Mouse (Mus musculus): Measurements from ENCODE around the gene Bcan. TPM values are rescaled to one million over a fixed set of nuclear protein-coding genes. Genes with fewer than 3 reads are reported as not detected.

The Bcan gene
- polyA plus RNA-seq (2016; fragmentation: Nextera tagmentation; extraction: Ambion mirVana), result 1.7 and 3.6 TPM in 2 replicates

DNA sequence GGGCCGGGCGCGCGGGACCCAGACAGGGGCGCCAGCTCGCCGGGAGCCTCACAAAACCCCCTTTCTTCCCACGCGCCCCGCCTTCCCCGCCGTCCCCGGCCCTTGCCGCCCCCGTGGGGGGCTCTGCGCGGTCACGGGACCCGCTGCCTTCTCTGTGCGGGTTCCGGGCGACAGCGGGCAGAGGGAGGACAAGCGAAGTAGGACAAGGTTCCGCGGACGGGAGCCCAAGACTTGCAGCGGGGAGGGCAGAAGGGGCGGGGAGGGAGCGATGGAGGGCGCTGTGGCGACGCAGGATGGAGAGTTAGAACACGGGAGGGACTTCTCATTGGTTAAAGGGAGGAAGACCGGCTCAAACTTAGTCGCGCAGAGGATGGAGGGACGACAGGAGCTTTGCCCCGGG lies at the start of gene Bcan:
TSS of gene Bcan (minus strand) at position 50 of the 400 bp plus-strand sequence.
- H3K4me3 ChIP-seq (replicated peaks), result peak within 1 kb of the TSS; percentile 48
- H3K27me3 ChIP-seq, result peaks cover 92% of the 10 kb centered on the region
- peaks cover 46% of the 10 kb centered on the region for H3K4me1 ChIP-seq
- no peaks in the 10 kb centered on the region for H3K9me3 ChIP-seq
- H3K36me3 ChIP-seq (replicated peaks), result no peaks in the 10 kb centered on the region
- peak within 1 kb of the TSS; percentile 59 for H3K9ac ChIP-seq
- ATAC-seq (ENCODE audit: low FRiP score), result peak; percentile 6; the same call in 1 of the 2 replicates
- H3K4me2 ChIP-seq, result peak within 1 kb of the TSS; percentile 84
- under 1% methylated on average over 39 of the region's 39 CpGs for WGBS
- no peak within 1 kb of the TSS for H3K27ac ChIP-seq

GRCm38 (mm10) chr3:88049532-88049931 lies 49.5 kb upstream of the Bcan start:
- ATAC-seq (ENCODE audit: low FRiP score), result no peak
- no peak overlapping the region for H3K4me2 ChIP-seq
- H3K27me3 ChIP-seq, result no peaks in the 10 kb centered on the region
- no peak overlapping the region for H3K4me3 ChIP-seq (replicated peaks)
- H3K9me3 ChIP-seq, result no peaks in the 10 kb centered on the region
- H3K4me1 ChIP-seq, result no peaks in the 10 kb centered on the region
- H3K27ac ChIP-seq, result no peak overlapping the region
- H3K36me3 ChIP-seq (replicated peaks), result peaks cover 47% of the 10 kb centered on the region
- H3K9ac ChIP-seq, result no peak overlapping the region
- 91% methylated on average over 3 of the region's 3 CpGs for WGBS

- Histone ChIP-seq H3K9ac (peak within 1 kb of the TSS; percentile 58), H3K36me3 (replicated peaks) (peaks cover 4% of the 10 kb centered on the region; the same call in 1 of the 2 replicates), H3K9me3 (no peaks in the 10 kb centered on the region), H3K4me2 (peak within 1 kb of the TSS; percentile 77), H3K27ac (peak within 1 kb of the TSS; percentile 25; the same call in 1 of the 2 replicates), H3K4me1 (peaks cover 11% of the 10 kb centered on the region), H3K27me3 (peaks cover 21% of the 10 kb centered on the region), H3K4me3 (replicated peaks) (peak within 1 kb of the TSS; percentile 81)
- peak; percentile 91 for ATAC-seq (ENCODE audit: low FRiP score)
- 10% methylated on average over 36 of the region's 36 CpGs for WGBS
Measured at GRCm38 (mm10) chr3:88042661-88043421, 42.8 kb upstream of the Bcan start, which contains the start of gene Gpatch4. Gene Gpatch4 (plus strand): TSS chr3:88043108.

DNA sequence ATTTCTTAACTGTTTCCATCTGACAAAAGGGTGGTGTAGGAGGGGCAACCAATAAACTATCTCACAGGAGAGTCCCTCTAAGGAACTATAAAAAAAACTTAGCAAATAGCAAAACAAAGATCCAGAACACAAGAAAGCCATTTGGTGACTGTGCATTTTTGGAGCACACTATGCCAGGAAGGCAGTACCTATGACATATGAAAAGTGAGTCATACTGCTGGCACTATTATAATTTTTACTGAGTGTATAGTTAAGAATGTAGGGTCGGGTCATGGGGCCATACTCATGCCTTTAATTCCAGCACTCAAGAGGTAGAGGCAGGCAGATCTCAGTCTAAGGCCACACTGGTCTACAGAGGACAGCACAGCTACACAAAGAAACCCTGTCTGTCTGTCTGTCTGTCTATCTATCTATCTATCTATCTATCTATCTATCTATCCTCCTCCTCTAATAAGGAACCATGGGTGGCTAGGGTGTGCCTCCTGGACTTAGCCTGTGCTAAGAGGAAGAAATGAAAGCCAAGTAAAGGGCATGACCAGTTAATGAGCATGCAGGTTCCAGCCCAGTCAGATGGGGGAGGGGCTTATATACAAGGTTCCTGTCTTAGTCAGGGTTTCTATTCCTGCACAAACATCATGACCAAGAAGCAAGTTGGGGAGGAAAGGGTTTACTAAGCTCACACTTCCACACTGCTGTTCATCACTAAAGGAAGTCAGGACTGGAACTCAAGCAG lies 35.7 kb upstream of the Bcan start:
- no peak overlapping the region for H3K27ac ChIP-seq
- H3K4me3 ChIP-seq (replicated peaks), result no peak overlapping the region
- no peak for ATAC-seq (ENCODE audit: low FRiP score)
- WGBS, result 58% methylated on average over 1 of the region's 1 CpGs
- no peak overlapping the region for H3K9ac ChIP-seq
- no peaks in the 10 kb centered on the region for H3K36me3 ChIP-seq (replicated peaks)
- no peaks in the 10 kb centered on the region for H3K9me3 ChIP-seq
- no peak overlapping the region for H3K4me2 ChIP-seq
- H3K27me3 ChIP-seq, result peaks cover 54% of the 10 kb centered on the region
- no peaks in the 10 kb centered on the region for H3K4me1 ChIP-seq

DNA sequence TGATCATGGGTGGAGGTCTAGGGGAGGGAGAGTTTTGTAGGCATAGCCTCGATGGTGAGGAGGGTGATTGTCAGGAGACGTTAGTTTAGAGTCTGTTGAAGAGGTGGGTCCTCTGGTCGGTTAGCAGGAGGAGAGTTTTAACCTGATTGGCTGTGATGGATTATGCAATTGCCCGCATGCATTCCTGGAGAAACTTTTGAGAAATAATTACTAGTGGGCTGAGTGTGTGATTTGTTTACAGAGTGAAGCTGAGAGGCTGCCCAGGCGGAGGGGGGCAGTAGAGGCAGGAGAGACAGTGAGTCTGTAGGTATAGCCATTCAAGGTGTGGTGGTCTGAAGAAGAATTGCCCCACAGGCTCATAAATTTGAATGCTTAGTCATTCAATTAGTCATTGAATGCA lies 33.5 kb upstream of the Bcan start:
- H3K9me3 ChIP-seq, result no peaks in the 10 kb centered on the region
- 71% methylated on average over 5 of the region's 5 CpGs for WGBS
- H3K9ac ChIP-seq, result no peak overlapping the region
- H3K4me3 ChIP-seq (replicated peaks), result no peak overlapping the region
- H3K27me3 ChIP-seq, result peaks cover 55% of the 10 kb centered on the region
- no peak overlapping the region for H3K27ac ChIP-seq
- no peak overlapping the region for H3K4me2 ChIP-seq
- ATAC-seq (ENCODE audit: low FRiP score), result no peak
- no peaks in the 10 kb centered on the region for H3K4me1 ChIP-seq
- no peaks in the 10 kb centered on the region for H3K36me3 ChIP-seq (replicated peaks)

GRCm38 (mm10) chr3:88030608-88031395 lies 30.8 kb upstream of the Bcan start:
- Histone ChIP-seq H3K9me3 (peaks cover 6% of the 10 kb centered on the region; the same call in 1 of the 2 replicates), H3K27me3 (peaks cover 66% of the 10 kb centered on the region), H3K4me3 (replicated peaks) (no peak overlapping the region), H3K27ac (no peak overlapping the region), H3K9ac (no peak overlapping the region), H3K4me2 (no peak overlapping the region), H3K36me3 (replicated peaks) (no peaks in the 10 kb centered on the region), H3K4me1 (no peaks in the 10 kb centered on the region)
- 17% methylated on average over 19 of the region's 19 CpGs for WGBS
- ATAC-seq (ENCODE audit: low FRiP score), result no peak

GRCm38 (mm10) chr3:88027434-88028186 lies 27.6 kb upstream of the Bcan start, which contains the start of gene Hapln2:
Gene Hapln2 (minus strand): TSS chr3:88027583.
- Histone ChIP-seq H3K4me3 (replicated peaks) (no peak within 1 kb of the TSS), H3K4me2 (no peak within 1 kb of the TSS), H3K27ac (no peak within 1 kb of the TSS), H3K4me1 (peaks cover 16% of the 10 kb centered on the region), H3K27me3 (peaks cover 79% of the 10 kb centered on the region), H3K9ac (no peak within 1 kb of the TSS), H3K36me3 (replicated peaks) (no peaks in the 10 kb centered on the region), H3K9me3 (peaks cover 6% of the 10 kb centered on the region; the same call in 1 of the 2 replicates)
- 55% methylated on average over 5 of the region's 5 CpGs for WGBS
- ATAC-seq (ENCODE audit: low FRiP score), result no peak

DNA sequence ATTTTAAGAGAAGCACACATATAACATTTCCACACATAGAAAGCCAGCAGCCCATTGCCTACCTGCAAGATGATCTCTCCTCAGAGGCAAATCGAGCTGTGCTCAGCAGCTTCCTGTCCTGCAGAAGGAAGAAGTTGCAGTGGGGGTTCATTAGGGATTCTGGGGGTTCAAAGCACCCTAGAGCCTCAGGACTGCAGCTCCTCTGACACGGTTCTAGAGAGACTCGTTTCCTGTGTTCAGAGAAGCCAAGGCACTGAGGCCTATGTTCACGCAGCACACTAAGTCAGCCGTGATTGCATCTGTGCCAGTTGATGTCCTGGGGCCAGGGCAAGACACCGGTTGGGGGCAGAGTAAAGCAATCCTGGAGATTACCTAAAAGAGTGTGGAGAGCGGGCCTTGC lies 26.8 kb upstream of the Bcan start:
- H3K27ac ChIP-seq, result no peak overlapping the region
- ATAC-seq (ENCODE audit: low FRiP score), result no peak
- no peak overlapping the region for H3K4me3 ChIP-seq (replicated peaks)
- peaks cover 21% of the 10 kb centered on the region for H3K4me1 ChIP-seq
- peaks cover 6% of the 10 kb centered on the region; the same call in 1 of the 2 replicates for H3K9me3 ChIP-seq
- H3K9ac ChIP-seq, result no peak overlapping the region
- 61% methylated on average over 7 of the region's 7 CpGs for WGBS
- H3K27me3 ChIP-seq, result peaks cover 79% of the 10 kb centered on the region
- H3K36me3 ChIP-seq (replicated peaks), result no peaks in the 10 kb centered on the region
- H3K4me2 ChIP-seq, result no peak overlapping the region

DNA sequence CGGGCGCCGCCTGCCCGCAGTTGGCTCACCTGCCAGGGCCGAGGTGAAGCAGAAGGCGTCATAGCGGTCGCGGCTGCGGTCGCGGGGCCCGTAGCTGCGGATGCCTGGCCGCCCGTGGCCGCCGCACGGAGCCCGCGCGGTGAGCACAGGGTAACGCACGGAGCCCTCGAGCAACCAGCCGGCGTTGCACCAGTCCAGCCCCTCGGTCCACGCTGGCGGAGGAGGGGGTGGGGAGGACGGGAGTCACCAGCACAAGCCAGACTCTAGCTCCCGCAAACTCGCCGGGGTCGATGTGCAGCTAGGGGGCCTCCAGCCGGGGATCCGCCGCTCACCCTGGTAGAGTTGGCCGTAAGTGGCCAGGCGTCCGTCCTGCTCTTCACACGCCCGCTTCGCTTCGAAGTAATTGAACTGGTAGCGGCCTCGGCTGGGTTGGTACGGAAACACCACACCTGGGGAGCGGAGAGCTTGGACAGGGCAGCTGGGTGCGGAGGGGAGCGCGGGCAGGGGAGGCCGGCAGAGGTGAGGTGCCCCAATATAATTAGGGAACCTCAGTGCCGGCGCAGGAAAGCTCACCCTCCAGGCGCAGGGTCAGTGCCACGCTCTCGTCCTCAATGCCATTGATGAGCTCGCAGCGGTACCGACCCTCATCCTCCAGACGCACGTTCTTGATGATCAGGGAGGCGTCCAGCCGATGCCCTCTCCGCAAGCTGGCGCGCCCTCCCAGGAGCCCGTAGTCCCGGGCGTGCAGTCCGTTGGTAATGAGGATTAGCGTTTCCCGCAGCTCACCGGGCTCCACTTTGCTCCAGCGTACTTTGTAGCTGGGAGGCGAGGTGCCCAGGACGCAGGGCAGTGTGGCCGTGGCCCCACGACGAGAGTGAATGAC lies 23.4 kb upstream of the Bcan start:
- WGBS, result 1% methylated on average over 81 of the region's 81 CpGs
- no peaks in the 10 kb centered on the region for H3K36me3 ChIP-seq (replicated peaks)
- peak overlapping the region; percentile 54 for H3K9ac ChIP-seq
- H3K4me1 ChIP-seq, result peaks cover 21% of the 10 kb centered on the region
- H3K9me3 ChIP-seq, result peaks cover 6% of the 10 kb centered on the region; the same call in 1 of the 2 replicates
- H3K27ac ChIP-seq, result no peak overlapping the region
- H3K27me3 ChIP-seq, result peaks cover 81% of the 10 kb centered on the region
- peak overlapping the region; percentile 96 for H3K4me2 ChIP-seq
- peak overlapping the region; percentile 45 for H3K4me3 ChIP-seq (replicated peaks)
- peak; percentile 75 for ATAC-seq (ENCODE audit: low FRiP score)

- Histone ChIP-seq H3K9me3 (no peaks in the 10 kb centered on the region), H3K36me3 (replicated peaks) (no peaks in the 10 kb centered on the region), H3K27me3 (peaks cover 84% of the 10 kb centered on the region), H3K4me1 (peaks cover 21% of the 10 kb centered on the region), H3K9ac (peak overlapping the region; percentile 54), H3K27ac (no peak overlapping the region), H3K4me2 (peak overlapping the region; percentile 96), H3K4me3 (replicated peaks) (peak overlapping the region; percentile 45)
- peak; percentile 92 for ATAC-seq (ENCODE audit: low FRiP score)
- under 1% methylated on average over 66 of the region's 66 CpGs for WGBS
Measured at GRCm38 (mm10) chr3:88022322-88023191, 22.5 kb upstream of the Bcan start.
